Comparison of ENCODE assay signal across 8 mouse cellular contexts in the genomic region with DNA sequence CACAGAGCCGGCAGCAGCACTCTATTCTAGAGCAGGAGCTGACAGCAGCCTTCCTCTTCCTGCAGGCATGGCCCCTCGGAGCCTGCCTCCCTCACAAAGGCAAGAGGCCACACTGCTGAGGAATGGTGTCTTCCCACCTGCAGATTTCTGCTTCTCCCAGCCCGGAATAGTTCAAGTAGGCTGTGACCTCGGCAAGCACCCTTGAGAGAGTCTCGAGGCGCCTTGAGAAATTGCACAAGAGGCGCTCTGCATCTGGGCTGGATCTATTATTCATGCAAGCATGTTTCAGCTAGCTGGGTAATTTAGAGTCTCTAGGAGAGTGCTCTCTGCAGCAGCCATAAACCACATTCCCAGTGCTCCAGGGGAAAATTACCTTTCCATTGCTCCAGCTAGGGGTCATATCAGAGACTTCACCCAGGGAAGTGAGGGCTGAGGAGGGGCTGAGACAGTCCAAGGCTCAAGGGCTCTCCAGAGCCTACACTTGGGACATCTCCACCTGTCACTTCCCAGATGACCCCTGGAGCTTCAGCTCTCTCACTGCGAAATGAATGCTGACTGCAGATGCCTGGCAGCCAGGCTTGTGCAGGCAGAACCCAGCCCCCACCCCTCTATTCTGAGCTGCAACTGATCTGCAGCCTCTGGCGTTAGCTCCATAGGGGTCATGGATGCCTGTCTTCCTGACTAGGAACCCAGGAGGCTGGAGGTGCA.
DNase-seq lines count a peak whose midpoint lies in the region; ATAC-seq and TF ChIP-seq lines count a peak whose summit lies in the region.

No protein-coding gene starts in this region.

- peak overlapping the region; percentile 73 for H3K27ac ChIP-seq in cortical plate, adult 2 months (ENCODE audit: insufficient read depth, low read length)
- peak overlapping the region; percentile 97 for H3K27ac ChIP-seq in hindbrain, embryonic 13.5 days

- peaks cover 16% of the 10 kb centered on the region for H3K4me1 ChIP-seq in cortical plate, adult 2 months (ENCODE audit: control insufficient read depth, insufficient read depth, low read length)
- H3K4me1 ChIP-seq in hindbrain, embryonic 13.5 days (replicated peaks), result peaks cover 32% of the 10 kb centered on the region
- no peaks in the 10 kb centered on the region for H3K4me1 ChIP-seq in lung, adult 2 months (ENCODE audit: control insufficient read depth, insufficient read depth, low read length)

- peak; percentile 7 for DNase-seq in kidney, adult 18-20 months
- no peak for DNase-seq in kidney, postnatal 25 days
- peak; percentile 60 for DNase-seq in lung, adult 2 months
- peak; percentile 63 for DNase-seq in retina, embryonic 14.5 days (ENCODE audit: low spot score)
- DNase-seq in adipocyte (ENCODE audit: low spot score), result no peak

- H3K27me3 ChIP-seq in hindbrain, embryonic 13.5 days, result no peaks in the 10 kb centered on the region

- TF ChIP-seq CTCF in cortical plate, adult 2 months (IDR thresholded peaks at IDR 0.05; ENCODE audit: extremely low read depth, insufficient read depth, low read length), result no peak
- TF ChIP-seq CTCF in lung, adult 2 months (IDR thresholded peaks at IDR 0.05; ENCODE audit: insufficient read depth, low read length), result no peak

- H3K36me3 ChIP-seq in hindbrain, embryonic 13.5 days, result no peaks in the 10 kb centered on the region

- no peak for TF ChIP-seq POLR2A in cortical plate, adult 2 months (IDR thresholded peaks at IDR 0.05; ENCODE audit: extremely low read depth, insufficient read depth, low read length)
- TF ChIP-seq POLR2A in lung, adult 2 months (IDR thresholded peaks at IDR 0.05; ENCODE audit: borderline replicate concordance, extremely low read depth, low read depth, low read length), result no peak

- ATAC-seq in hindbrain, embryonic 13.5 days (ENCODE audit: low FRiP score), result peak; percentile 85
- no peak for ATAC-seq in megakaryocyte-erythroid progenitor cell, adult 5-6 weeks (replicated peaks; ENCODE audit: low FRiP score, low TSS enrichment, poor library complexity, severe bottlenecking)

- WGBS in hindbrain, embryonic 13.5 days, result under 1% methylated on average over 9 of the region's 9 CpGs
- 14% methylated on average over 9 of the region's 9 CpGs for WGBS in lung, adult 2 months

- H3K9ac ChIP-seq in hindbrain, embryonic 13.5 days, result peak overlapping the region; percentile 65

- H3K4me3 ChIP-seq in cortical plate, adult 2 months (ENCODE audit: insufficient read depth, low read length), result no peak overlapping the region
- H3K4me3 ChIP-seq in hindbrain, embryonic 13.5 days, result peak overlapping the region; percentile 5; the same call in 1 of the 2 replicates
- H3K4me3 ChIP-seq in lung, adult 2 months (replicated peaks; ENCODE audit: extremely low read depth, low read depth, low read length), result no peak overlapping the region

- H3K9me3 ChIP-seq in hindbrain, embryonic 13.5 days, result no peaks in the 10 kb centered on the region

- peak overlapping the region; percentile 38 for H3K4me2 ChIP-seq in hindbrain, embryonic 13.5 days

Comparison
In these comparisons a context has a peak if more than half of its experiments do, and no peak if none do; other contexts are left out.
1. DNase-seq: peak in kidney, adult 18-20 months (single experiment), lung, adult 2 months (single experiment) and retina, embryonic 14.5 days (single experiment); none in kidney, postnatal 25 days (0 of 2) and adipocyte (single experiment).